Mouse (Mus musculus) erythroblast, embryonic 14.5 days (primary cell): Measurements from ENCODE around the gene Ptprn2. TPM values are rescaled to one million over a fixed set of nuclear protein-coding genes. Genes with fewer than 3 reads are reported as not detected.

ENCODE experiments used
- H3K27me3 ChIP-seq: 2 replicates; pipeline ENCODE4 v1.6.1; 2012; ENCODE audit warnings: inconsistent platforms; ENCODE audit not compliant: control insufficient read depth
- H3K36me3 ChIP-seq: 2 replicates; pipeline ENCODE4 v1.6.1; 2012; ENCODE audit warnings: mild to moderate bottlenecking, inconsistent platforms; ENCODE audit not compliant: control insufficient read depth
- H3K4me1 ChIP-seq: 2 replicates; pipeline ENCODE4 v1.6.1; 2012; ENCODE audit warnings: inconsistent platforms; ENCODE audit not compliant: control insufficient read depth
- H3K4me3 ChIP-seq: replicated peaks from 2 replicates; pipeline ENCODE3; 2012; ENCODE audit warnings: moderate library complexity, mild to moderate bottlenecking, inconsistent platforms
- H3K9me3 ChIP-seq: 2 replicates; pipeline ENCODE4 v1.6.1; 2012; ENCODE audit warnings: low read length, inconsistent platforms, mixed read lengths; ENCODE audit not compliant: control insufficient read depth
- GATA1 ChIP-seq: IDR thresholded peaks from 2 replicates; pipeline ENCODE4 v1.6.1; 2012; ENCODE audit warnings: low read length, inconsistent platforms, mixed read lengths
- TAL1 ChIP-seq: IDR thresholded peaks from 3 replicates; pipeline ENCODE4 v1.6.1; 2012; ENCODE audit warnings: low read length, inconsistent platforms, mixed read lengths
- polyA plus RNA-seq: library from polyadenylated mRNA; stranded (reverse); fragments of >175 nt; gene quantifications from 2 replicates; pipeline ENCODE4 v1.2.3, GENCODE M21; 2012

Ptprn2 gene
- polyA plus RNA-seq, 1 experiment, result 0.03 TPM

DNA sequence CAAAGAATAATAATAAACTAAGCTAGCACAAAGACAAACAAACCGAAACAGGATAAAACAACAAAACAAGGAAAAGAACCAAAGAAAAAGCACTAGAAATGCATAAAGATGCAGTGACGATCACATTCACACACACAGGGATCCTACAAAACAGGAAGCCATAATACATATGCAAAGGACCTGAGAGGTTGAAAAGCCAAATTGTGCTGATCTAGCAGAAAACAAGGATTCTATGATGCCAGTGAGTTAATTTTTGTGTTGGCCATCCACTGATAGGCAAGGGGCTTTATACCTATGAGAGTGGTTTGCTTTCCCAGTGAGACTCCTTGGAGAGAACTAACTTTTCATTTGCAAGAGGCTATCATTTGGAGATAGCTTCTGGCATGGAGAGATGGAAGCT, 204.3 kb downstream of the Ptprn2 start:
- H3K4me1 ChIP-seq, result no peaks in the 10 kb centered on the region
- TF ChIP-seq GATA1 (no peak), TAL1 (no peak)
- H3K27me3 ChIP-seq, result no peaks in the 10 kb centered on the region

DNA sequence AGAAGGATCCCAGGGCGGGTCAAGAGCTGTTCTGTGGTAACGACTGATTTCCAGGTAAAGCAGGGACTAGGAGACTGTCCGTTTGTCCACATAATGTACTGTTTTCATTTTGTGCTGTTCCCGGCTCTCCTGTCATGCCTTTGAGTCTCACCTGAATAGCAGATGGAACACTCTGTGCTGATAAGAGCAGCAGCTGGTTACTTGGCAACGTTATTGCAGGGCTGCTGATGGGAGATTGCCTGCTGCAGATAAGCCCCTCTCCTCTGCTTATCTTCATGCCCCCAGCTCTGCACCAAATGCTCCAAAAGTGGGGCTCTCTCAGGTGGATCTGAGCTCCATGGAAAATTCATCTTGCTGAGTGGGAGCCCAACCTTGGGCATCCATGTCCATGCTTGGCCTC, 224.0 kb downstream of the Ptprn2 start:
- Histone ChIP-seq H3K9me3 (peaks cover 2% of the 10 kb centered on the region), H3K27me3 (no peaks in the 10 kb centered on the region), H3K4me1 (no peaks in the 10 kb centered on the region), H3K4me3 (no peak overlapping the region), H3K36me3 (no peaks in the 10 kb centered on the region)
- TF ChIP-seq TAL1, result no peak
- no peak for TF ChIP-seq GATA1

More for the DNA sequence above, 204.3 kb downstream of the Ptprn2 start:
- H3K9me3 ChIP-seq, result peaks cover 9% of the 10 kb centered on the region
- H3K36me3 ChIP-seq, result no peaks in the 10 kb centered on the region
- H3K4me3 ChIP-seq, result no peak overlapping the region

DNA sequence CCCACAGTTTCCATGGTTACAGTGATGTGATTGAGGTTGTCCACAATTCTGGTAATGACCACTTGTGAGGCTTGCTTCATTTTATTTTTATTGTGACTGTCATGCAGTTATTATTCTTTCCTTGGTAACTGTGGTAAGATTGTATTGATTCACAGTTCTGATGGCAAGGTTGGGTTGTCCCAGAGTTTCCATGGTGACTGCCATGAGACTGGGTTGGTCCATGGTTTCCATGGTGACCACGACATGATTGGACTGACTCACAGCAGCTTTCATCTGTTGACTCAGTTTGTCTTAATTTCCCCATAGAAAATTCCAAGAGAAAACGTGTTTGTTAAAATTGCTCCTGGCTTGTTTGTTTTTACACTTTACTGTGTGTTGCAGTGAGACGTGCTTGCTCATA, 225.2 kb downstream of the Ptprn2 start:
- Histone ChIP-seq H3K4me3 (no peak overlapping the region), H3K27me3 (no peaks in the 10 kb centered on the region), H3K9me3 (peaks cover 2% of the 10 kb centered on the region), H3K36me3 (no peaks in the 10 kb centered on the region), H3K4me1 (no peaks in the 10 kb centered on the region)
- TF ChIP-seq TAL1 (no peak), GATA1 (no peak)

DNA sequence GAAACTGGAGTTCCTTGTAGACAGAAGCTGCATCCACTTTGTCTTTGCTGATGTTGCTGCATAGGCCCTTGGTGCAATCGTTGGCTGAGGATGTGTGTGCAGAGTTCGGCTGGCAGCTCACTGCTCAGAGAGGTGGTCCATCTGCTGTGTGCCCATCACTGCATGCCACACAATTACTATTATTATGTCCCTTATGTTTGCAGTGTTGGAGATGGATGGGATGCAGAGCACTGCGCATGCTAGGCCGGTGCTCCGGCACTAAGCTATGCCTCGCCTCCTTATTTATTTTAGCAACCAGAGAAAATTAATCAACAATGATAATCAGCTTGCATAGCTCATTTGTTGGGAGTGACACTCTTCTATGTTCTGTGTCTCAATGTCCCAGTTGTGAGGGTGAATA, 225.6 kb downstream of the Ptprn2 start:
- no peak overlapping the region for H3K4me3 ChIP-seq
- TF ChIP-seq GATA1 (no peak), TAL1 (no peak)
- H3K4me1 ChIP-seq, result no peaks in the 10 kb centered on the region
- H3K9me3 ChIP-seq, result peaks cover 2% of the 10 kb centered on the region
- no peaks in the 10 kb centered on the region for H3K27me3 ChIP-seq
- no peaks in the 10 kb centered on the region for H3K36me3 ChIP-seq

DNA sequence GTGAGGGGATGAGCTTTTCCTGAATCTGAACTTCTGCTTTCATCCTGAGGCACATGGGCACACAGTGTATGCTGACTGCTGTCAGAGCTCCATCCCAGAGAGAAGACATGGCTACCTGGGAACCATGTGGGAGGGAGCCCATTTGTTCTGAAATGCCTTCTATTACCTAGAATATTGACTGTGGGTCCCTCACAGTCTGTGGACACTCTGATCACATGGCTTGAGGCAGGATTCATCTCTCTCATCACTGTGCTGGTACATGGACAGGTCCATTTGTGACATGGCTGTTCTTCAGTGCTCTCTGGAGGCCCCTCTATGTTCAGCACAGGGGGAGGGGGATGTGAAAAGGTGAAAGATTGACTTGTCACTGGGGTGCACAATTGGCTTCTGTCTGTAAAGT, 227.6 kb downstream of the Ptprn2 start:
- Histone ChIP-seq H3K9me3 (peaks cover 7% of the 10 kb centered on the region), H3K36me3 (no peaks in the 10 kb centered on the region), H3K4me1 (no peaks in the 10 kb centered on the region), H3K4me3 (no peak overlapping the region), H3K27me3 (no peaks in the 10 kb centered on the region)
- TF ChIP-seq TAL1, result no peak

DNA sequence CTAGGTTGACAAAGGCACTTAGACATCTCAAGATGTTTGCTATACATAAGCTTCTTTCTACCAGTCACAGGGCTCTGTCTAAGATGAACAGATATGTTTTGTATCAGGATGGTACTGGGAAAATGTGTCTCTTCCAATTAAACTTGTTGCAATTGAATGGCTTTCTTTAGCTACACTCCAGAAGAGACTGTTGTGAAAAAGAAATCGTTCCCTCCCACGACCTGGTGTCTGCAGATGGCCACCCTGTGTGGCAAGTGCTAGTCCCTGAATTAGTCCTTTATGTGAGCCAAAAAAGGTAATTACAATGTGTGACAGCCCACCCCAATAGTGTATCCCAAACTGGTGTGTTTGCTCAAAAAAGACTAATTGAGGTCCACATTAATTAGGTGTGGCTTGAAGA, 235.5 kb downstream of the Ptprn2 start:
- Histone ChIP-seq H3K36me3 (no peaks in the 10 kb centered on the region), H3K4me1 (no peaks in the 10 kb centered on the region), H3K27me3 (no peaks in the 10 kb centered on the region), H3K9me3 (peaks cover 5% of the 10 kb centered on the region; the same call in 1 of the 2 replicates), H3K4me3 (no peak overlapping the region)
- no peak for TF ChIP-seq GATA1
- no peak for TF ChIP-seq TAL1

DNA sequence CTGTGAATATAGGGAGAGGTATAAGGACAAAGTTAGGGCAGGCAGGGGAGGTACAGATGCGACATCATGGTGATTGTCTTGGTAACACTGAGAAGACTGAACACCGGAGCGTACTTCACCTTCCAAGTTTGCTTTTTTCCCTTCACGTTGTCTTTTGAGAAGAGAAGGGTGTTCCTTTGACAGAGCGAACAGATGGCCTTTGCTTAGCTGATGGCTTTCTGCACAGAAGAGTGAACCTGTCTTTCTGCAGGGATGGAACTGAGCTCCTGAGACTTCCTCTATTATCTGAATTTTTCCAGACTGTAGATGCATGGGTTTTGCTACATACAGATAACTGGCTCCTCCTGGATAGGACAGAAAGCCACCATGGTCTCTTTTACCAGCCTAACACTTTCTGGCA, 254.6 kb downstream of the Ptprn2 start:
- no peaks in the 10 kb centered on the region for H3K27me3 ChIP-seq
- TF ChIP-seq TAL1, result no peak
- no peaks in the 10 kb centered on the region for H3K36me3 ChIP-seq
- peaks cover 3% of the 10 kb centered on the region; the same call in 1 of the 2 replicates for H3K9me3 ChIP-seq
- H3K4me1 ChIP-seq, result no peaks in the 10 kb centered on the region
- no peak overlapping the region for H3K4me3 ChIP-seq

DNA sequence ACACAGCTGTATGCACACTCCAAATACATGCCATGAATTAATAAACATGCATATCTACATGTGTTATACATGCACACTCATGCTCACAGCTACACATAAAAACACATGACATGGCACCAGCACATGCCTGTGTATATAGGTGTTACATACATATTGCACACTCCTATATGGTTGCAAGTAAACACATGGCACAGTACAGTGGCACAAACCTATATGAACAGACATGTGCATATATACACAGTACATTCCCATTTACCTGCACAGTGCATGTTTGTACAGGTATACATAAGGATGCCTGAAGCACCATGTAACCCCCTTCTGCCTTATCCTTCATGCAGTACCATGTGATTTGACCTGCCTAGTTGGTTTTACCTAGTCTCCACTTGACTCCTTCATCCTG, 255.8 kb downstream of the Ptprn2 start:
- Histone ChIP-seq H3K36me3 (no peaks in the 10 kb centered on the region), H3K4me1 (no peaks in the 10 kb centered on the region), H3K27me3 (no peaks in the 10 kb centered on the region), H3K9me3 (peaks cover 5% of the 10 kb centered on the region), H3K4me3 (no peak overlapping the region)
- TF ChIP-seq GATA1 (no peak), TAL1 (no peak)

DNA sequence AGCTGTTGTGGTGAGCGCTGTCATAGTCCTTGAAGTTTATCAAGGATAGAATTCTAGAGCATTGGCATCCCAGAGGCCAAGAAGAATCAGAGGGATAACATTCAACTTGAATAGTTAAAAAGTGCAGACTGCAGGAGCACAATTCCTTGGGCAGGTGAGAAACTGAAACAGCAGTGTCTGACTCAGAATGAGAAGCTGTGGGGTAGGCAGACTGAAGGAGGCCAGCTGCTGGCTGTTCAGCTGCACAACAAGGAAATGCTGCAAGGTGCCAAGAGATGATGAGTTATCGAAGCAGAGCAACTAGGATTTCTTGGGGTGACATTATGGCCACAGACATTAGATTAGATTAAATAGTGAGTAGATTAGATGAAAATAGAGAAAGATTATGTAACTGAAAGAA, 260.9 kb downstream of the Ptprn2 start:
- H3K4me1 ChIP-seq, result no peaks in the 10 kb centered on the region
- TF ChIP-seq TAL1 (no peak), GATA1 (no peak)
- H3K27me3 ChIP-seq, result no peaks in the 10 kb centered on the region
- H3K4me3 ChIP-seq, result no peak overlapping the region
- peaks cover 5% of the 10 kb centered on the region for H3K9me3 ChIP-seq
- no peaks in the 10 kb centered on the region for H3K36me3 ChIP-seq

DNA sequence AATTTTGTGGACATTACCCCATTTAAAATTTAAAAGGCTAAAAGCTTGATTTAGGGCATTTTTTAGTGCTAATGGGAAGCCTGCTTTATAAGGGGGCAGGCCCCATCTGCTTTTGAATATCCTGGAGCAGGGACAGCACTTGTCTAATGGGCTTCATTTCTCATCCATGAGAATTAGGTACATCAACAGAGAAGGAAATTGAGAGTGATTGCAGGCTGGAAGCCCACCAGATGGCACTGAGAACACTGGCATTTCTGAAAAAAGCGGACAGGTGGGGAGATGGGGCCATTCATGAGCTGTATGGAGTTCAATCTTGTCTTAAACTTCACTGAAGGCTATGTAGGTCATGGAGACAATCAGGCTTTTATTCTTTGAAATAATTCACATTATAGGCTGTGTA, 267.3 kb downstream of the Ptprn2 start:
- Histone ChIP-seq H3K36me3 (no peaks in the 10 kb centered on the region), H3K9me3 (no peaks in the 10 kb centered on the region), H3K4me3 (no peak overlapping the region), H3K27me3 (no peaks in the 10 kb centered on the region), H3K4me1 (no peaks in the 10 kb centered on the region)
- TF ChIP-seq GATA1, result no peak
- TF ChIP-seq TAL1, result no peak
